Comparison of ENCODE assay signal across 9 mouse cellular contexts in the genomic region with DNA sequence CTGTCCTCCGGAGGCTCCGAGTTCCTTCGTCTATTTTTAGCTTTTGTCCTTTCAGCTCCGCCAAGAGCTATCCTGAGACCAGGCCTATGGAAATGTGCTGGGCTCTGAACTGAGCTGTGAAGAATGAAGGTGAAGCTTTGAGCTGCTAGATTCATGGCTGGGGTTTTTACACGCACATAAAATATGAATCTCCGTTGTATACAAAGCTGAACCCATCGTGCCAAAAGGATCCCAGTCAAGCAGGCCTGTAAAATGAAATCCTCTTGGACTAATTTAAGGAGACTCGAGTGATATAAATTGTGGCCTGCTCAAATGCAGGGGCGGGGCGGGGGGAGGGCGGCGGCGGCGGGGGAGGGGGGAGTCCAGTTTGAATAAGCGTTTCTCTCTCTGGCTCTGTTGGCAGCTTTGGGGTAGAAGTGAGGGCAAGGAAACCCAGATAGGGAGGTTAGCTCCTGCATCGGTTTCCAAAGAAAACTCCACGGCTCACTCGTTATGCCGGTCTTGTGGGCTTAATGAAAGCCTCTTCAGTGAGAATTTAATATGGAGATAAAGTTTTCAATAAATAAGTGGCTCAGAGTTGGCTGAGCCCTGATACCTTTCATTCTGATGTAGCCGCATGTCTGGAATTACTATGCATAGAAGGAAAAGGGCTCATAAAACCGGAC.
DNase-seq lines count a peak whose midpoint lies in the region; ATAC-seq and TF ChIP-seq lines count a peak whose summit lies in the region.
"Had no signal": no experiment of that assay in that cellular context is flagged by ENCODE, and none has a peak within 500 bp of the region (broad histone marks: within the 10 kb centered on the region; RNA-seq: fewer than 3 reads in every experiment).

No protein-coding gene starts in this region.

- no peak overlapping the region for H3K9ac ChIP-seq in embryonic facial prominence, embryonic 11.5 days (replicated peaks; ENCODE audit: low read length)
- H3K9ac ChIP-seq in heart, embryonic 15.5 days: no peak overlapping the region
- H3K9ac ChIP-seq in midbrain, postnatal 0 days (replicated peaks; ENCODE audit: low read length, poor library complexity, severe bottlenecking): no peak overlapping the region

- peak; percentile 3 for DNase-seq in cerebellum, adult 8-10 months
- DNase-seq in cerebellum, postnatal 4 days (ENCODE audit: low spot score in 2 of 2): no peak
- peak; percentile 44 for DNase-seq in embryonic facial prominence, embryonic 11.5 days (ENCODE audit: low spot score)
- peak; percentile 18 for DNase-seq in kidney, postnatal 14 days
- DNase-seq in midbrain, postnatal 0 days (ENCODE audit: low spot score): no peak
- no peak for DNase-seq in thymus, postnatal 4 days
- no peak for DNase-seq in spleen, postnatal 4 days (ENCODE audit: low spot score in 2 of 2)

- TF ChIP-seq CTCF in midbrain, postnatal 0 days (IDR thresholded peaks at IDR 0.05): no peak

- no peak overlapping the region for H3K4me3 ChIP-seq in embryonic facial prominence, embryonic 11.5 days (ENCODE audit: low read depth, low read length)
- peak overlapping the region; percentile 18 for H3K4me3 ChIP-seq in heart, embryonic 15.5 days
- H3K4me3 ChIP-seq in midbrain, postnatal 0 days (ENCODE audit: low read depth, low read length): no peak overlapping the region
- H3K4me3 ChIP-seq: erythroblast, embryonic 14.5 days had no signal

- no peaks in the 10 kb centered on the region for H3K9me3 ChIP-seq in embryonic facial prominence, embryonic 11.5 days (replicated peaks; ENCODE audit: control insufficient read depth, low read length)
- no peaks in the 10 kb centered on the region for H3K9me3 ChIP-seq in heart, embryonic 15.5 days (replicated peaks)
- no peaks in the 10 kb centered on the region for H3K9me3 ChIP-seq in midbrain, postnatal 0 days (ENCODE audit: low read length)

- no peaks in the 10 kb centered on the region for H3K36me3 ChIP-seq in embryonic facial prominence, embryonic 11.5 days (replicated peaks; ENCODE audit: control insufficient read depth, insufficient read depth, low read depth, low read length)
- H3K36me3 ChIP-seq in heart, embryonic 15.5 days: no peaks in the 10 kb centered on the region
- H3K36me3 ChIP-seq in midbrain, postnatal 0 days (ENCODE audit: insufficient read depth, low read length): no peaks in the 10 kb centered on the region

- 26% methylated on average over 21 of the region's 21 CpGs for WGBS in embryonic facial prominence, embryonic 11.5 days
- WGBS in heart, embryonic 15.5 days: 18% methylated on average over 21 of the region's 21 CpGs
- WGBS in midbrain, postnatal 0 days: 19% methylated on average over 20 of the region's 21 CpGs

- ATAC-seq in embryonic facial prominence, embryonic 11.5 days (replicated peaks; ENCODE audit: insufficient number of reproducible peaks, low FRiP score, low TSS enrichment, low read depth): no peak
- peak; percentile 84; the same call in 1 of the 2 replicates for ATAC-seq in heart, embryonic 15.5 days (replicated peaks; ENCODE audit: insufficient number of reproducible peaks, insufficient read depth, low FRiP score, low read depth)
- peak; percentile 34; the same call in 1 of the 2 replicates for ATAC-seq in midbrain, postnatal 0 days (ENCODE audit: low FRiP score)

- H3K4me2 ChIP-seq in embryonic facial prominence, embryonic 11.5 days (ENCODE audit: low read depth, low read length): 0 out of 2 replicates have a peak overlapping the region, but pooled peaks have one; percentile 3
- peak overlapping the region; percentile 52 for H3K4me2 ChIP-seq in heart, embryonic 15.5 days
- H3K4me2 ChIP-seq in midbrain, postnatal 0 days (ENCODE audit: low read depth, low read length, poor library complexity, severe bottlenecking): peak overlapping the region; percentile 13; the same call in 1 of the 2 replicates

- no peak overlapping the region; the same call in 1 of the 2 replicates for H3K27ac ChIP-seq in embryonic facial prominence, embryonic 11.5 days (replicated peaks; ENCODE audit: low read depth, low read length)
- peak overlapping the region; percentile 93 for H3K27ac ChIP-seq in heart, embryonic 15.5 days
- 0 out of 2 replicates have a peak overlapping the region, but pooled peaks have one; percentile 44 for H3K27ac ChIP-seq in midbrain, postnatal 0 days (ENCODE audit: low read depth, low read length)

- no peaks in the 10 kb centered on the region; the same call in 1 of the 2 replicates for H3K4me1 ChIP-seq in embryonic facial prominence, embryonic 11.5 days (ENCODE audit: control insufficient read depth, insufficient read depth, low read length)
- H3K4me1 ChIP-seq in heart, embryonic 15.5 days (replicated peaks): peaks cover 10% of the 10 kb centered on the region
- no peaks in the 10 kb centered on the region for H3K4me1 ChIP-seq in midbrain, postnatal 0 days (ENCODE audit: insufficient read depth, low read length)

- no peaks in the 10 kb centered on the region for H3K27me3 ChIP-seq in embryonic facial prominence, embryonic 11.5 days (ENCODE audit: control insufficient read depth, insufficient read depth, low read length)
- H3K27me3 ChIP-seq in heart, embryonic 15.5 days: no peaks in the 10 kb centered on the region
- no peaks in the 10 kb centered on the region for H3K27me3 ChIP-seq in midbrain, postnatal 0 days (ENCODE audit: insufficient read depth, low read length)

Comparison
In these comparisons a context has a peak if more than half of its experiments do, and no peak if none do; other contexts are left out.
1. DNase-seq: peak in cerebellum, adult 8-10 months (single experiment), embryonic facial prominence, embryonic 11.5 days (single experiment) and kidney, postnatal 14 days (single experiment); none in cerebellum, postnatal 4 days (0 of 2), midbrain, postnatal 0 days (single experiment), thymus, postnatal 4 days (single experiment) and spleen, postnatal 4 days (0 of 2).
2. Peak in every context shown above with its lines, with median percentiles within 50 percentile points of each other: H3K4me2 ChIP-seq.